Mouse (Mus musculus) Muller cell, postnatal 12 days (primary cell): ENCODE measurements around the gene Fbxl2.

Experiments used
- DNase-seq: peaks from one replicate; pipeline ENCODE4 v3.0.0-alpha.2; 2015; ENCODE audit errors: inconsistent ontology term

Gene Fbxl2

DNA sequence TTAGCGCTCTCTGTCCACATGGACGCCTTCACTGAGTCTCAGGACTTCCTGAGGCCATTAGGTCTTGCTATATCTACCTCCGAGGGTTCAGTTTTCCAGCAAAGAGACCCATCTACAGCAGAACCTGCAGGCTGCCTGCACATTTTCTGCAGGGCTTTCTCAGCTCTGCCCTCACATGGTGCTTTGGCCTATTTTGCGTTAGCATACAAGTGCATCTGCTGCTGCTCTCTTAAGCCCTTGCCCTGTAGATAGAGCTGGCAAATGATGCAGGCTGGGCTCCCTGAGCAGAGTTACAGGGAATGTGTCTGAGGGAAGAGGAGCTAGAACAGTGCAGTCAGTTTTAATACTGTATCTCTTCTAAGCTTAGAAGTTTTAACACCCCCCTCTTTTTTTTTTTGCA is 71.0 kb downstream of the Fbxl2 start:
- no peak for DNase-seq

DNA sequence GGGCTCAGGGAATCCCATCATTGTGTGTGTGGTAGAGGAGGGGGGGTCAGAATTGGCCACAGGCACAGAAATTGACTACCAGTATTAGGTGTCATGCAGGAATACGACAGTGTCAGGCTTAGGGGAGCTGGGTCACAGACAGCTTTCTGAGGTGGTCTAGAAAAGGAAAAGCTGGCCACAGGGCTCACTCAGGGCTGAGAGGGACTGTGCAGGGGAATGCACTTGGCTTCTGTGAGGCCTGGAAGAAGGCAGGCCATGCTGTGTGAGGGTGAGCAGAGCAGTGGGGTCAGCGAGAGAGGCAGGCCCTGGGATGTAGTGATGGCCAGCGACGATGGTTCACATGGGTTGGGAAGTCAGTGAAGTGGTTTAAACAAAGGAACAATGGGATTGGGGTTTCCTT is 72.1 kb downstream of the Fbxl2 start:
- no peak for DNase-seq

GRCm38 (mm10) chr9:113971615-113972014 is 74.4 kb downstream of the Fbxl2 start:
- no peak for DNase-seq

DNA sequence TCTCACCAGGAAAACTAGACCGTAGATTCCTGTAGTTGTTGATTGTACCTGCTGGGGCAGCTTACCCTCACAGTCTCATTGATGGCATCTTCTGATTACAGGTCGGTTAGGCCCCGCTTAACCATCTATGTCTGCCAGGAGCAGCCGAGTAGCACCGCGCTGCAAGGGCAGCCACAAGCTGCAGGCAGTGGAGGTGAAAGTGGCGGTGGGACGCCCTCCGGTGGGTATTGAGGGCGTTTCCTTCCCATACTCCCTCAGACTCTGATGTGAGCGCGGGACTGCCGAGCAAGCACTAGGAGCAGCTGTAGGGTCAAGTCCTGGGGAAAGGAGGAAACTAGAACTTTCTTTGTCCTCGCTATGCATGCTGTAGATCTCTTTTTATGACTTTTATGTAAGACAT is 76.0 kb downstream of the Fbxl2 start:
- no peak for DNase-seq

DNA sequence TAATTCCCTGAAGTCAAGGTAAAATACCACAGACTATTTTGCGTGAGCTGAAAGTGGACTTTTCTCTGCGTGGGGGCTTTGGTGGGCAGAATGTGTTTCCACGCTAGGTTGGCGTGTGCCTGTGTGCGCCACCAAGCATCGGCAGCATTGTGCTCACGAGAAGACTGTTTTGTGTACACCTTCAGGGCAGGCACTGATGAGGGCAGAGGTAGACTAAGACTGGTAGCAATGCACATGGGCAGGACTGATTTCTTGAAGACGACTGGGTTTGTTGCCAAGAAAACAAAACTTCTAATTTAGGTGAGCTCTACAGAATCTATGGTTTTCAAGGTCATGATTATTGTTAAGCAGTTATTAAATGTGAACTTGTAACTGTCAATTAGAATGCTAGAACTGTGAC is 76.6 kb downstream of the Fbxl2 start:
- no peak for DNase-seq

DNA sequence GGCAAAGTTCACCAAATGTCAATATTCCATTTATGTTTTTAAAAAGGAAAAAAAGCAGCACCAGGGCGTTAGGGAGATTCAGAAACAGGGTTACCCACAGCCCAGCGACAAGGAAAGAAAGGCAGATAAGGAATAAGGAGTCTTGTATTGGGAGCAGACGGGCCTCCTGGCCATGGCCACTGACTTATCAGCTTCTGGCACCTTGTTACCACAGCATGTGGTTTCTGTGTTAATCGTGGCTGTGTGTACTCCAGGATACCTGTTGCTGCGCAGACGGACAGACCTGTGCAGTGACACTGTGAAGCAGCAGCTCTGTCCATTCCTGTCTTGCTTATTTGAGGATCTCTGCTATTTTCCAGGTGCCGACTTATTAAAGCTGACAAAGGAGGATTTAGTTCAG is 77.0 kb downstream of the Fbxl2 start:
- DNase-seq, result no peak

DNA sequence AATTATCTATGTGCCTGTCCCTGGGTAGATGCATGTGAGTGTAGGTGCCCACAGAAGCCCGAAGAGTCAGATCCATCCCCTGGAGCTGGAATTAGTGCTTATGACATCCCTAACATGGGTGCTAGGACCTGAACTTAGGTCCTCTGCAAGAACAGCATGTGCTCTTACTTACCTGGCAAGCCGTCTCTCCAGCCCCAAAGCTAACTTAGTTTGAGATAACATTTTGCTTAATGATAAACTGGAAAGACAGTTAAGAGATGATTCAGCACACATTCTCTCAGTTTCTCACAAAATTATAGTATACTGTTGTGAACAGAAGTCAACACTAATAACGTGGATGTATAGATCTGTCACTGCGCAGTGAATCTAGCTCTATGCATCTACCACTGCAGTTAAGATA is 79.2 kb downstream of the Fbxl2 start:
- DNase-seq, result no peak

DNA sequence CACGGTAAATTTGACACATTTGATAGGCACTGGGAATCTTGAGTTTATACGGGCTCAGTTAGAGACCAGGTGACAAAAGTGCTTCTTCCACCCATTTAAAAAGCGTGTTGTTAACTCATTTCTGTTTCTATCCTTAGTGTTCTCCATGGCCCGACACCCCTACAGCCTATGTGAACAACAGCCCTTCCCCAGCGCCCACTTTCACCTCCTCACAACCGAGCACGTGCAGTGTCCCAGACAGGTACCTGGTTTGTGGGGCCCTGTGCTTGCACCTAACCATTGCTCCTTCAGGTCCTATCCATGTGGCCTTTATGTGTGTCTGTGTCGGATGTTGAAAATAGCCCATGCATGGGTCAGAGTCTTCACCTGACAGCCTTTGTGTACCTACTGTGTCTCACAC is 81.6 kb downstream of the Fbxl2 start:
- DNase-seq, result no peak

DNA sequence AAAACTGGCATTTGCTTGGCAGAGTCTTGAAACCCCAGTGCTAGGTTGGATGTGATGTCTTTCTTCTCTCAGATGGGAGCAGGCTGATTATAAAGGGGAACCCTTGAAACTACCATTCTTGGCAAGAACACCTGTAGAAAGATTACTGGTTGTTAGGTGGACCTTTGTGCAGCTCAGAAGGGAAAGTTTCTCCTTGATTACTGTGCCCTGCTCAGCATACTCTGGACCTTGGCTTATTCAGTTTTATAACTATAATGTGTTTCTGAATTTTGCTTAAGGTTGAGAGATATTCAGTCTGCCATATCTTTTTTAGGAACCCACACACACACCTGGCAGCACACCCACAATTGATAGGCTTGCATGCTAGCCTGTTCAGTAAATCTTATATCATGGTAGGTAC is 82.3 kb downstream of the Fbxl2 start:
- DNase-seq, result no peak

DNA sequence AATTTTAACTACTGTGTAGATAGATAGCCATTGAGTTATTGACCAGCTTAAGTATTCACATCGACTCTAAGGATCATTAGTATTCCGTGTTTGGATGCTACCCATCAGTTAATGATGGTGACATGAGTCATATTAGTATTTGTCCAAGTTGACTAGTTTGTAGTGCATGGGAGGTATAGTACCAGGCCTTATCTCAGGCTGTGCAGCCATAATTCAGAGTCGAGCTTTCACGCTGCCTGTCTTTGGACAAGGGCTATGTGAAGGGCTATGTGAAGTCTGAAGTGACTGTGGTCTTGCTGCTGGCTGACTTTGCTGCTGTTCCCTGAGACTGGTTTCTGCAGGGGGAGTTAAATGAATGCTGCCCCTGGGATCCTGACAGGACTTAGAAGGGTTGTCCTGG is 88.2 kb downstream of the Fbxl2 start:
- DNase-seq, result no peak

GRCm38 (mm10) chr9:113947216-113947615 is 98.8 kb downstream of the Fbxl2 start:
- DNase-seq, result no peak

- DNase-seq, result no peak
These were observed 102.6 kb downstream of the Fbxl2 start for GRCm38 (mm10) chr9:113943372-113943771.

DNA sequence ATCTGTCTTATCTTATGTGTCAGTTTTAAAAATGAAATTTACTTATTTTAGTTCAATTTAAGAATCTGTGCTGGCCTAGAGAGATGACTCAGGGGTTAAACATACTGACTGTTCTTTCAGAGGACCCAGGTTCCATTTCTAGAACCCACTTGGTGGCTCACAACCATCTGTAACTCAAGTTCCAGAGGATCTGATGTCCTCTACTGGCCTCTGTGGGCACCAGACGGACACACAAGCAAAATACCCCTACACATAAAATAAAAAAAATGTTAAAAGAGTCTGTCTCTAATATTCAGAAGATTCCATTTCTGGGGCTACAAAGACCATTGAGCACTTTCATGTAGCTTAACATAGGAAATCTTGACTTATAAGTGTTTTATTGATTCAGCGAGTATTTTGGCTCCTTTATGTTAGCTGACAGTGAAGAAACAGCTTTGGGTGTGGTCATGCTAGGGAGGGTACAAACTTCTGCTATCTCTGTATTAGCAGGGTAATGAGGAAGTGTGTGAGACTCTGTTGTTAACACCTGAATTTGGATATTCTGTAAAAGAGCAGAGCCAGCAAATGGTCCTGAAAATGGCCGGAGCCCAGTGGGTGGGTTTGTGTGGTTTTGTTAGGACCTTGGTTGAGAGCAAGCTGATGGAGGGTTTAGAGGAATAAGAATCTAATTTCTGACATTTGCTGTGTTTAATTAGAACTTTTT is 104.7 kb downstream of the Fbxl2 start:
- no peak for DNase-seq

- no peak for DNase-seq
These were observed 106.7 kb downstream of the Fbxl2 start for GRCm38 (mm10) chr9:113939063-113939850.

GRCm38 (mm10) chr9:113935638-113936037 is 110.4 kb downstream of the Fbxl2 start:
- DNase-seq, result no peak

DNA sequence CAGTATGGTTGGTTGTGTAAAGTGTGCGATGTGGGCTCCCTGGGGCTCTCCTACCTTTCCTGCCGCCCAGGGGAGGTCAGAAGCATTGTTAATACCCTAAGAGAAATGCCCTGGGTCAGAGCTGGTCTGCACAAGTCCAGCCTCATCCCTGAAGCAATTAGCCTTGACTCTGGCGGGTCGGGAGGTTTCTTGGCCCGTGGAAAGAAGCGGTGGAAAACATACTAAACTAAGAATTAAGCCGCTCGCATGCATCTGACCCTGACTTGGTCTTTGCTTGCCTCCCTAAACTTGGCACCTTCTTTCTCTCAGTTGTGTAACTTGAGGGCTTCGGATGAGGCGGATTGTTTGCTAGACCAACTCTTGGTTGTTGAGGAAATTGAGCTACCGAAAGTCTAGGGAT is 113.5 kb downstream of the Fbxl2 start:
- peak; percentile 25 for DNase-seq

- DNase-seq, result peak; percentile 39
These were observed 113.9 kb downstream of the Fbxl2 start for GRCm38 (mm10) chr9:113932100-113932470.

DNA sequence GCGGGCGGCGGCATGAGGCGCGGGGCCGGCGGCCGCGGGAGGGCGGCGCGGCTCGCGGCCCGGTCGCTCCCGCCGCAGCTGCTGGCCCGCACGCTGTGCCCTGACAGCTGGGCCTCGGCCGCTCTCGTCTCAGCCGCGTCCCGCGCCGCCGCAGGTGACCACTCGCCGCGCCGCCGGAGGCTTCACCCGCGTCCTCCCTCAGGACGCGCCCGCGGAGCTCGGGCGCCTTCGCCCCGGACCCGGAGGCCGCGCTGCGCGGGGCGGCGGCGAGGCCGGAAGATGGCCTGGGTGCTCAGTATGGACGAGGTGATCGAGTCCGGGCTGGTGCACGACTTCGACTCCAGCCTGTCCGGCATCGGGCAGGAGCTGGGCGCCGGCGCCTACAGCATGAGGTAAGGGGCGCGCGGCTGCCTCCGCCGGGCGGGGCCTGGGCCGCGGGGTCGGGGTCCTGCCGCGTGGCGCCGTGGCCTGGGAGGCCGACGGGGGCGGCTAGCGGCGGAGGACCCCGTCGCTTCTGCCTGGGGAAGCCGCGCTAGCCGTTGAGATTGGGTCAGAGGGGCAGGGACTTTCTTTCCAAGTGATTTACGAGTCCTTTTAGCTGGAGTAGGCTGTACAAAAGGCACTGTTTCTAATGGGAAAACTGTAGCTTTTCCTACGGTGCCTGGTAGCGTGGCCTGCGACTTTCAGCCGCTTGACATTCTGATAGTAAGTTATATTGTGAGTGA is 114.5 kb downstream of the Fbxl2 start:
- peak; percentile 25 for DNase-seq

DNA sequence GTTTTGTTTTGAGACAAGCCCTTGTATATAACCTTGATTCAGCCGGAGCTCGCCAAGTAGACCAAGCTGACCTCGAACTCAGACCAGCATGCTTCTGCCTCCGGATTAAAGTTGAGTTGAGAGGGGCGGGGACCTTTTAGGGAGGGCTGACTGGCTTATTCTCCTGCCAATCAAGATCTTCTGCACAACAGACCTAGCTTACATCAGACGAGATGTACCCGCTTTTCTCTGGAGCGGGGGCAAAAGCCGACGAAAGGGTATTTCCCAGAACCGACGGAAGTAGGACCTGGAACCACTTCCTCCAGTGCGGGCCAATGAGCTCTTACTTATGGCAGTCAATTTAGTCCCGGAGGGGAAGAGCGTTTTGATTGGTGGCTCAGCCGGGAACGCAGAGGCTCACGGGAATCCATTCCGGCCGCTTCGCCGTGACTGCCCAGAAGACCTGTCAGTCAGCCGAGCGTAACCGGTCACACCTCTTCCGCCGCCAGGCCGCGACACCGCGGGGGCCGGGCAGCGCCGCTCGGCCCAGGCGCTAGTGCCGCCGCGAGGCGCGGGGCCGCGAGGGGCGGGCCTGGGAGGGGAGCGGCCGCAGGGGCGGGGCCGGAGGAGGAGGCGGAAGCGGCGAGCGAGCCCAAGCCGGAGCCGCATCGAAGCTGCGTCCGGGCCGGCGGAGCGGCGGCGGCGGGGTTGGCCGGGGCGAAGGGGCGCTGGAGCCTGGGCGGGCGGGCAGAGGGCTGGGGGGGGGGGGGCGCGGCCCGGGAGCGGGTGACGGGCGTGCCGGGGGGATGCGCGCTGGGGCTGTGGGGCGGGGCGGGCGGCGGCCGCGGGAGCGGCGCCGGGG is 115.2 kb downstream of the Fbxl2 start, which contains the start of gene Ubp1:
Ubp1 (plus strand) TSS at position 401 of the 841 bp plus-strand sequence.
- peak; percentile 99 for DNase-seq

- no peak for DNase-seq
These were observed 116.3 kb downstream of the Fbxl2 start for GRCm38 (mm10) chr9:113929676-113930075.

DNA sequence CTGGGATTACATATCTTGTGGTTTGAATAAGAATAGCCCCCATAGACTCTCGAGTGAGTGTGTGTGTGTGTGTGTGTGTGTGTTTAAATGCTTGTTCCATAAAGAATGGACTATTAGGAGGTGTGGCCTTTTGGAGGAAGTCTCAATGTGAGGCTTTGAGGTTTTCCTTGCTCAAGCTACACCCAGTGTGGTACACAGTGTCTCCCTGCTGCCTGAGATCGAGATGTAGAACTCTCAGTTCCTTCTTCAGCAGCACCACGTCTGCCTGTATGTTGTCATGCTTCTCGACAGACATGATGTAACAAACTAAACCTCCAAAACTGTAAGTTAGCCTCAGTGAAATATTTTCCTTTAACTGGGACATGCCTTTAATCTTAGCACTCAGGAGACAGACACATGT is 117.4 kb downstream of the Fbxl2 start:
- DNase-seq, result no peak

DNA sequence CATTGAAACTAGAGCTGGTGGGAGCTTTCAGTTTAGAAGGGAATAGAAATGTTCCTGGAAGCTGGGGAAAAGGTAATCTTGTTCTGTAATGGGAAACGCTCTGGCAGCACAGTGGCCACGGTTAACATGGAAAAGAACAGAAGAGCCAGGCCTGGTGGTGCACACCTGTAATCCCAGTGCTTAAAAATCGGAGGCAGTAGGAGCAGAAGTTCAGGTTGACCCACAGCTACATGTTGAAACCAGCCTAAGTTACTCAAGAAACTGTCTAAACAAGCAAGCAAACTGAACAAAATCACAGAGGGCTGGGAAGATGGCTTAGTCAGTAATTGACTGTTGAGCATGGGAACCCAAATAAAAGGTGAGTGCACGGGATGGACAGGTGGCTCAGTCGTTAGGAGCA is 121.1 kb downstream of the Fbxl2 start:
- DNase-seq, result no peak
